Mouse (Mus musculus): Measurements from ENCODE around the gene Krtcap2.

Gene Krtcap2

DNA sequence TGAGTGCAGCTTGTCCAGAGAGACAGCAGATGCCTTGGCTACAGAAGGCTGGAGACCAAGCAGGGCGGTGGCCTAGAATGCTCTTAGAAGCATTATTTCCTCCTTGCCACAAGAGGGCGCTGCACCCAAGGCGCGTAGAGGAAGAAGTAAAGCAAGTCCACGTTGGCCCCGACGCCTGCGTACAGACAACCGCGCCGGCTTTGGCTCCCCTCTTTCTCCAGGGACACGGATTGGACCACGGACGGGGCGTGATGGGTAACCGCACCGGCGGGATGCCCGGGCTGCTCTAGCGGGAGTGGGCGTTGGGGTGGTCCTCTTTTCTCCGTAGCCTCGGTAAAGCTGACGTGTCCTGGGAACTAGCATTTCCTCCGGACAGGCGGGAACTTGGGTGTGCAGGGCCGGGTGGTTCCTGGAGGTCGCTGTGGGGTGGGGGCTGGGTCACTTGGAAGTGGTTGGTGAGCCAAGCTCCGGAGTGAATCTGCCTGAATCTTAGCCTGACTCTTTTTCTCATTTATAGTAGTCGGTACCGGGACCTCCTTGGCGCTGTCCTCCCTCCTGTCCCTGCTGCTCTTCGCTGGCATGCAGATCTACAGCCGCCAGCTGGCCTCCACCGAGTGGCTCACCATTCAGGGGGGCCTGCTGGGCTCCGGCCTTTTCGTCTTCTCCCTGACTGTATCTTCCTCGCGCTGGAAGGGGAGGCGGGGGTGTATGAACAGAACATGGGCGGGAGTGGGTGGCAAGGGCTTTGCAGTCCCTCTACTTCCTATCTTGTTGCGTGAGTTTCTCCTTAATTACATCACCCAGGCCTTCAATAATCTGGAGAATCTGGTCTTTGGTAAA is 715 bp downstream of the Krtcap2 start, which contains the start of gene Trim46:
Gene Trim46 (minus strand): TSS at position 49 of the 840 bp plus-strand sequence.
- peak; percentile 96 for DNase-seq (ENCODE audit: low read depth, low spot score)

DNA sequence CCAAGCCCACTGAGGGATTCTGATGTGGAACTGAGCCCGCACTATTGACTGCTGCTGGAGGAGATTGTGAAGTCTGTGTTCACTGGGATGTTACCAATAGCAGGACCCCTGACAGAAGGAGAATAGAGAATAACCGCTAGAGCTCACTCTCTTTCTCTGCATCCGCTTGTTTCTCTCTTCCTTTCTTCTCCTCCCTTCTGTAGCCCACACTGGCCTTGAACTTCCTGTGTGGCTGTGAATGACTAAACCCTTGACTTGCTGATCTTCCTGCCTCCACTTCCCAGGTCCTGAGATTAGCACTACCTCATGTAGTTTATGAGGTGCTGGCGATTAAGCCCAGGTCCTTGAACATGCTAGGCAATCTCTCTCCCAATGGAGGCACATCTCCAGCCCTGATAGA is 1.7 kb downstream of the Krtcap2 start:
- no peak for DNase-seq (ENCODE audit: low read depth, low spot score)

DNA sequence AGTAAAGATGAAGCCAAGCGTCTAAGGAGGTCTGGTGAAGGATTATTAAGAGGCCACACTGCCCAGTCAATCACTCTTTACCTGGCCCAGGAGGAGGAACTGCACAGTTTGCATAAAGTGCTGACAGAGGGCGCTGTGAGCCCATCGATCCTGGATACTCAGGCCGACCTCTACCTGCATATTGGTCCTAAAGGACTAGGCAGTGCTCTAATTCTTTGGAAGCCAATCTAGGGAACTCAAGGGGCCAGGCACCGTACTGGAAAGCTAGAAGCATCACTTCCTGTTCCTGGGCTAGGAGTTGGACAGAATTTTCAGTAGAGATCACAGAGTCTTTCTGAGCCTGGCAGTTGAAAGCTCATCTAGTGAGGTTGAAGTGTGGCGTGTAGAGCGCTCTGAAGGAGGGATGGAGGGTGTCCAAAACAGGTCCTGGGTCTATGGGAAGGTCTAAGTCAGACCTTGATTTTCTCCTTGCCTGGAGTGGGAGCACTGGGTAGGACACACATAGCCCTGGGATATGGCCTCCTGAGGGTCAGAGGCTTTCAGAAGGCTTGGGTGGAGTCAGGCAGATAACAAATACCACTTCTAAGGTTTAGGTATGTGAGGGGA is 4.8 kb downstream of the Krtcap2 start:
- DNase-seq (ENCODE audit: low read depth, low spot score): peak; percentile 70

DNA sequence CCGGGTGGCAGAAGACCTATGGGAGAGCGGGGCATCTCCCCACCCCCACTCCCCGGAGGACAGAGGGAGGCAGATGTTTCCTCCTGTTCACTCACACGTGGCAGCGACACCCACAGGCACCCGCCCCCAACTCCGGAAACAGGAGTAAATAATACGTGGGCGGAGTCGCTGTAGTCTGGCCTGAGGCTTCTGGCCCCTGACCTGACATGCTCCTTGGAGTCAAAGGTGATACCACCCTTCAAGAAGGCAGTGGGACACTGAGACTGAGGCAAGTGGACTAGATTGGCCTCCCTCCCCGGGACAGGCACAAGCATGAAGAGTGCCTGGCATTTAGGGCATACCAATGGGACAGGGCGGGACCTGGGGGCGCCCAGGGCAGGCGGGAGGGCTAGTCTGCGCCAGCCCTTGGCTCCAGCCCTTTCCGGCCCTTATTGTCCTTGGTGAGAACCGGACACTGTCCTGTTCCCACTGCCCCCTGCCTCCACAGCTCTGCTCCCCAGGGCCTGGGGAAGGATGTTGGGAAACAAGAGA is 5.7 kb downstream of the Krtcap2 start:
- DNase-seq (ENCODE audit: low read depth, low spot score): peak; percentile 77

DNA sequence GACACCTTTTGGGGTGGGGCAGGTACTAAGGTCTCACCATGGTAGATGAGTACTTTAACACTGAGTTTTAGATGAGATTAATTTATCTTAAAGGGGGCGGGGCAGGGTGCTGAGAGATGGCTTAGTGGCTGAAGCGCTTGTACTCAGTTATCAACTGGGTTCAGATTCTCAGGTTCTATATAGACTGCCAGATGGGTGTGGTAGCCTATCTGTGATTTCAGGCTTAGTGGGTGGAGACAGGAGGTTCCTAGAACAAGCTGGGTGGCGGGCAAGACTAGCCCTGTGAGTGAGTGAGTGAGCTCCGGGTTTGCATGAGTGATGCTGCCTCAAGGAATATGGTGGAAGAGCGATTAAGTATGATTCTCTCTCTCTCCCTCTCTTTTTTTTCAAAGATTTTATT is 9.2 kb downstream of the Krtcap2 start:
- DNase-seq (ENCODE audit: low read depth, low spot score): no peak

DNA sequence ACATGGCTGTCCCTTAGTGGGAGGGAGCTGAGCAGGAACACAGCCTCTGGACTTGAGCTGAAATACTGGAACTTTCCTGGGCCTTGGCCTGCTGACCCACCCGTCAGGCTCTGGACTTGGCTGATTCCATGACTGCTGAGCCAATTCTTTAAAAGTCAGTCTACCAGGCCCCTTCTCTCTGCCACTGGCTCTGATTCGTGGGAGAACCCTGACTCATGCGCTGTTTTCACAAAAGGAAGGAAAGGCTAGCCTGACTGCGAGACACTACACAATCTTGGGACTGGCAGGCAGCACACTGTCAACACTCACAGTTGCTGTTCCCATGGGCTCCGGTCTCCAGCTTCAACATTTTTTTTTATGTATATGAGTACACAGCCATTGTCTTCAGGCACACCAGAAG is 10.4 kb downstream of the Krtcap2 start:
- DNase-seq (ENCODE audit: low read depth, low spot score): no peak

DNA sequence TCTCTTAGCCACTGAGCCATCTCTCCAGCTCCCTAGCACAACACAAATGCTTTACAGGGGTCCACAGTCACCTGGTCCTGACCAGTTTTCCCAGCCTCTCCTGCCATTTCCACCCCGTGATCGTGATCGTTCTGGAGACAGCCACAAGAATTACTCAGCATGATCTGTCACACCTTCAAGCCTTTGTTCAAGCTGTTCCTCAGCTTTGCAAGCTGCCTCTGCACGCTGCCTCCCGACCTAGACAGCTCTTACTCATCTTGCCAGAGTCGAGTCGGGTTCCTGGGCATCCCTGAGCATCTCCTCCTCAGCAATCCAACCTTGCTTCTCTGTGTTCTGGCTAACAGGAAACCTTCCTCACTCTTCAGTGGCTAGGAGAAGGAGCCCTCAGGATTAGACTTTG is 13.3 kb downstream of the Krtcap2 start, which contains the start of gene Dpm3:
Gene Dpm3 (plus strand): TSS at position 283 of the 400 bp plus-strand sequence.
- DNase-seq (ENCODE audit: low read depth, low spot score): peak; percentile 30

DNA sequence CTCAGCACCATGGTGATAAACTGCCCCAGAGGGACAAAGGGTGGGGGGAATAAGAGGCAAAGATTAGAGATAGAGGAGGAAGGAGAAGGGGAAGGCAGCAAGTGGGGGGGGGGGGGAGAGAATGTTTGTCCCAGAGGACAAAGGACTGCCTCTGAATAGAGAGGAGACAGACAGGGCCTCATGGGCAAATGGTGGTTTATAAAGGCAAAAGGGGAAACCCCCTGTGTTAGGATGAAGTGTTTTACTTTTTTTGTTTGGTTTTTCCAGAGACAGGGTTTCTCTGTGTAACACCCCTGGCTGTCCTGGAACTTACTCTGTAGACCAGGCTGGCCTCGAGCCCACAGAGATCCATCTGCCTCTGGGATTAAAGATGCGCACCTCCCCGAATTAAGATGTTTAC is 14.4 kb downstream of the Krtcap2 start:
- DNase-seq (ENCODE audit: low read depth, low spot score): no peak

DNA sequence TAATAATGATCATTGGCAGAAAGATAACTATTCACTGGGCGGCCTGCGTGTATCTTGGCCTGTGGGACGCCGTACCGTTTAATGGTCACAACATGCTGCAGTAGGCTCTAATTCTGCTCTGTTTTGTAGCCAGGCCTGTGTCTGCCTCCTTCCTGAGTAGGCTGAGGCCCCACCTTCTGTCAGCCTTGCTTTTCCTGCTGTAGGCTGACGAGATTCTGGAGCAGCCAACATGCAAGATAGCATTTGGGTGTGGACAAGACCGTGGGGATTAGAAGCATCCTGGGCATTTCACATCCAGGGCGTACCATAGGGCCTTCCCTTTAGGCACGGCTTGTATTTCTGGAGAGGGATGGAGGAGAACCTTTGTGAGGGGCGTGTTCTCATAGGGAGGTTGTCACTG is 16.7 kb downstream of the Krtcap2 start:
- DNase-seq (ENCODE audit: low read depth, low spot score): no peak

DNA sequence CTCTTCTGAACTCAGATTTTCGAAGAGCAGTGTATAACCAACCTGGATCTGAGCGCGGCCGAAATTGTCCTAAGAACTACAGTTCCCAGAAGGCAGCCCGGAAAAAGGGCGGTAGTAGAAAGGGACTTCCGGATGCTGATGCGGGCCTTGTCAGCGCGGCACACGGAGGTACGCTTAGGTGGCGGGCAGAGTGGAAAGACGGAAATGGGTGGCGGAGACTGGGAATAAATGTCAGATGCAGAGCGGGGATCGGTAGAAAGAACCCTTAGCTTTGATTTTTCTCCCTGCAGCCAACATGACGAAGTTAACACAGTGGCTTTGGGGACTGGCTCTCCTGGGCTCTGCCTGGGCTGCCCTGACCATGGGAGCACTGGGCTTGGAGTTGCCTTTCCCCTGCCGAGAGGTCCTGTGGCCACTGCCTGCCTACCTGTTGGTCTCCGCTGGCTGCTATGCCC is 20.7 kb downstream of the Krtcap2 start:
- peak; percentile 88 for DNase-seq (ENCODE audit: low read depth, low spot score)

DNA sequence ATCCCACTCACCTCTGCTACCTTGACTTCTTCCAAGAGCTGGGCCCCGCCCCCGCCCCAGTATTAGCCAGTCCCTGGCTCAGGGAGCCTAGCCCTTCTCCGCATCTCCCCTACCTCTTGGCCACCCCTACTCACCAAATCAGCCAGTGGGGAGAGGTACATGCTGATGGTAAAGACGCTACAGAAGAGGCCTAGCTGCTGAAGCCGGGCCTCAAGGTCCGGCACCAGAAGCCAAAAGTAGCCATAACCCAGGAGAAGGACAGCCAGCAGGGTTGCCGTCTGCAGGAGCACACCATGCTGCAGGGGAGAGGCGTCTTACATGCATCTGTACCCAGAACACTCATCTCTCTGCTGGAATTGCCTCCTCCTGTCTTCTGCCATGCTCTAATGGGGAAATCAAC is 23.1 kb downstream of the Krtcap2 start:
- DNase-seq (ENCODE audit: low read depth, low spot score): no peak

DNA sequence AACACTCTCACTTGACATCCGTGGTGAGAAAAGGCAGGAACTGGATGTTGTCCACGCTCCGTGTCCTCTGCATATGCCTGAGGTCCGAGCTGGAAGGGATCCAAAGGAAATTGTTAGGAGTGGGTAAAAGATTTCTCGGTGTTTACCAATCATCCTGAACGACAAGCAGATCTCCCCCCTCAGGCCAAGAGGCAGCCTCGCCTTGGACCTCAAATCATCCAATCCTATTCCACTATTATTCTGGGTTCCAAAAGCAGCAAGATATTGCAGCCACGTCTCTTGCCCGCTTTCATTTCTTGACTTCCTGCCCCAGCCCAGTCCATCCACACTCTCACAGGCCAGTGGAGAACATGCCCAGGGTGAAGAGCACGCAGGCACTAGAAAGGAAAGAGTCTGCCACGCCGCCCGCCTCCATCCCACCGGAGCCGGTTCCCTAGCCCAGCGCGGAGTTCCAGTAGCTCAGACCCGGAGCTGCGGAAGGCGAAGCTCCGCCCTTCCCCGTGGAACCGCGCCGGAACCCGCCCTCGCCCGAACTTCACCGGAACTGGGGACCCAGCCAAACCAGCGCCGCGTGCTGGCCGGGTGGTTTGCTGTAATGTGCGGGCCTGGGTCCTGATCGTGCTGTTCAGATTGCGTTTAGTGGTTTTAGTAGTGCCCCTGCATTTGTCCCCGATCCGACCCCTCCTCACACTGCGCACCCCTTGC is 24.4 kb downstream of the Krtcap2 start, which contains the start of gene Slc50a1:
Gene Slc50a1 (minus strand): TSS at position 520 of the 705 bp plus-strand sequence.
- no peak for DNase-seq (ENCODE audit: low read depth, low spot score)

DNA sequence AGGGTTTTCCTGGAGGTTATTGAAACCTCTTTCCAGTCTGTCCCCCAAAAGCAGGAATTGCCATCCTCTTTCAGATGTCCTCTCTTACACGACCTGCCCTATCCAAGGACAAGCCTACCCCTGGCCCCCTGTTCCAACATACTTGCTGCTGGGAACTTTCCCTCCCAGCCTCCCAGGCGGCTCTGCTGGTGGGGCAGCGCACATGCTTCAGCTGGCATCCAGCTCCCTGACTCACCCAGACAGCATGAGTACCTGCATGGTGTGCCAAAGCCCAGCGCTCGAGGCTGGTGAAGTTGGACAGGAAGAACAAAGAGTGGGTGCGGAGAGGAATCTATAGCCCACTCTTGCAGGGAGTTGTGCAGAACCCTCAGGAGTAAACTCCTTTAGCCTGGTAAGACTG is 25.1 kb downstream of the Krtcap2 start:
- no peak for DNase-seq (ENCODE audit: low read depth, low spot score)

DNA sequence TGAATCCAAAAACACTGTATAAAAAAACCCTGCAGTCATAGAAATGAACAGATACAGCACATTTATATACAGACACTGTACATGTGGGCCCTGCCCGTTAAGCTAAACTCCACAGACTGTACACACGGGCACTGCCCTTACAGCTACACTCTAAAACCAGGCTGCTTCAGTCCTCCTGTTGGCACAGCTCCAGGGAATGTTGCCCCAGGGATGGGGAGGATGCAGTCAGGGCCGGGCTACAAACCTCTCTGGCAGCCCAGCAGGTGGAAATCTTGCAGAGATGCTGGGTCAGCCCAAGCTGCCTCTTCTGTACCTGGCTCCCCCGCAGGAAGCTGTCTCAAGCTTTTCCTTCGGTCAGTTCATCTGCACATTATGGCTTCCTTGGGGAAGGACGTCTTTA is 26.0 kb downstream of the Krtcap2 start:
- no peak for DNase-seq (ENCODE audit: low read depth, low spot score)

DNA sequence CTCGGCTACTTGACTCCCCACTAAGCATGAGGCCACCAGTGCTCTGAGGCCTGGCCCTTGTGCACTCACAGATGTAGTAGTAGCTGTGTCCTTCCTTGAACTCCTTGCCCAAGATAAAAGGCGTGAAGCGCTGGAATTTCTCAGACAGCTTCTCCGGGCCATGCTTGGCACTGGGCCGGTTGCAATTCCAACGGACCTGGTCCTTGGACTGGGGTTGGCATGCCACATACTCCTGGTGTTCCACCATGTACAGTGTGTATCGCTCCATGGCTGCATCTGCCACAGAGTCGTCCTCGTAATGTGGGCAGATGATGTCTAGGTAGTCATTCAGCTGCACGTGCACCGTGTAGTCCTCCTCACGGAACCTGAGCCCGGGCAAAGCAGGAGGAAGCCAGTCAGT is 30.3 kb downstream of the Krtcap2 start:
- no peak for DNase-seq (ENCODE audit: low read depth, low spot score)

DNA sequence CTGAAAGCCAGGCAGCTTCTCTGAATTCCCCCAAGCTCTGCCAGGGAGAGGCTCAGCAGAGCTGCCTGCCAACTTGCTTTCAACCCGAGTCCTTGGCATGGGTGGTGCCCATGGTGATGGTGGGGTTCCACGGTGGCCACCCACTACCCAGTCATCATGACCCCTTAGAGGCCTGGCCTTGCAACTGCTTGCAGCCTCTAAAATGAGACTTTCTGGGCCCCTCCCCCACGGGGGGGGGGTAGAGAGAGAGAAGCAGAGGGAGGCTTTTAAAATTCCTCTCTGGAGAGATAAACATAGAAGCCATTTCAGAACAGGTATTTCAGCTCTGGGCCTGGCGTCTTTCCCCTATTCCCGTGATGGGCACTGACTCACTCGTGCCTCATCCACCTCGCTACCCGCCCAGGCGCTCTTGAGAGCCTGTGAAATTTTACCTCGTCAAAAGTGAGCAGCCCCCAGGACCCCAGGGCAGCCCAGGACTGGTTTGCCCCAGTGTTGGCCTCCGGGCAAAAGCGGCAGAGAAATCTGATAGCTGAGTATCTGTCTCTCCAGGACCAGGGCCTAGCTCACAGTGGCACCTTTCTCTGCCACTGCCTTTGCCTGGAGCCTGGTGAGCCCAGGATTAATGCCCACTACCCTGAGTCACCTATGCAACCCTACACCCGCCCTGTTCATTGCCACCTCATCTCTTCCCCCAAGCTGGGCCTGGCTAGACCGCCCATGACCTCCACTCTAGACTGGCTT is 31.7 kb downstream of the Krtcap2 start:
- DNase-seq (ENCODE audit: low read depth, low spot score): no peak

DNA sequence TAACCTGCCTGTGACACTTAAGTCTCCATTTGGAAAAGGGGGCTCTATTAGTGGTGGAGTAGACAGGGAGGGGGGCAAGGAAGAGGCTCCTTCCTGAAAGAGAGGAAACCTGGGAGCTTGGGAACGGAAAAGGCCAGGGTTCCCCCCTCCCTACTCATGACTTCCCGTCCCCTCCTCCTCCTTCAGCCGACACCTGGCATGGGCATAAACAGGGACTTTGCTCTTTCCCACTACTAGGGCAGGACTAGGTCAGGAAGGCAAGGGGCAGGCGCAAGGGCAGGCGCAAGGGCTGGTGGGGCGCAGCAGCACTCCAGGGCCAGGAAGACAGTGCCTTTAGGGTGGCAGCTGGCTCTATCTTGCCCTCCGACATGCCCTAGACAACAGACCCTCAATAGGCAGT is 32.3 kb downstream of the Krtcap2 start:
- no peak for DNase-seq (ENCODE audit: low read depth, low spot score)

DNA sequence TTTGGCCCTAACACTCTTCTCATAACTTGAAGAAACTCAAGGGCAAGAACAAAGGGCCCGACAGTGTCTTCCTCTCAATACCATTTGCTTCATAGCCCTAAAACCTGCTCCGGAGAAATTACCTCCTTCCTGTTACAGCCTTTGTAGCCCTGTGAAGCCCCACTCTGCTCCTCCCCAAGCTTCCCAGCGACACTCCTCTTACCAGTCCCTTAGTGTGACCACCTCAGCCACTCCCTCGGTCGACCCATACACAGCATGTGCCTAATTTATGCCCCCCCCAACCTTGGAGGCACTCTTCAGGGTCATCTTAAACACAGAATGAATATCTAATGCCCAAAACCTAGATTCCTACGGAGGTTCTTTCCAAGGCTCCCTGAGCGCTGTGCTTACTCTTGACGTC is 32.9 kb downstream of the Krtcap2 start:
- DNase-seq (ENCODE audit: low read depth, low spot score): no peak

DNA sequence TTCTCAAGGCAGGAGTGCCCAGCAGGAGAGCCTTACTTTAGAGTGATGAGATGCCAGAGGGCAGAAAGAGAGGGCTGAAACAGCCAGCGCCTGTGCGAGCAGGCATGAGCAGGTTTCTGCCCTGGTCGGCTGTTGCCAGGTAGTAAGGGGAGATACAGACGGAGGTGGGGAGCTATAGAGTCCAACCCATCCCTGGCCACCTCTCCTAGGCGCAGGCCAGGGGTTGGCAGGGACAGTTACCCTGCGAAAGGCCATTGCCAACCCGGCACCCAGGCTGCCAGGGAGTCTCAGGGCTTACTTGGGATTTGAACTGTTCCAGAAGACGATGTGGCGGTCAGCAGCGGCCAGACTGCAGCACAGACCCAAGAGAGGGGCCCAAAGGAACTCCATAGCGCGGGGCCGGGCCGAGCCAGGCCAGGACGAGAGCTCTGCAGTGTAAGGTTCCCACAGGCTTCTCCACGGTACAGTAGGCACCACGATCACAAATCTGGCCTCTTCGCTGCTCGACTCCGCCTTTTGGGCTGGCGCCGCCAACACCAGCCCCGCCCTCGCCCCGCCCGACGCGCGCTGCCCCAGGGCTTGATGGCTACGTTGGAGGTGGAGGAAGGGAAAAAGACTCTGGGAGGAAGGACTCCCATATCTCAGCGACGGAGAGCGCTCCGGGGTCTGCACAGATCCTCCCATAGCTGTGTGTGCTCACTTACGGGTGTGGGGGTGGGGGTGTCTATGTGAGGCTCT is 33.6 kb downstream of the Krtcap2 start:
- peak; percentile 85 for DNase-seq (ENCODE audit: low read depth, low spot score)

DNA sequence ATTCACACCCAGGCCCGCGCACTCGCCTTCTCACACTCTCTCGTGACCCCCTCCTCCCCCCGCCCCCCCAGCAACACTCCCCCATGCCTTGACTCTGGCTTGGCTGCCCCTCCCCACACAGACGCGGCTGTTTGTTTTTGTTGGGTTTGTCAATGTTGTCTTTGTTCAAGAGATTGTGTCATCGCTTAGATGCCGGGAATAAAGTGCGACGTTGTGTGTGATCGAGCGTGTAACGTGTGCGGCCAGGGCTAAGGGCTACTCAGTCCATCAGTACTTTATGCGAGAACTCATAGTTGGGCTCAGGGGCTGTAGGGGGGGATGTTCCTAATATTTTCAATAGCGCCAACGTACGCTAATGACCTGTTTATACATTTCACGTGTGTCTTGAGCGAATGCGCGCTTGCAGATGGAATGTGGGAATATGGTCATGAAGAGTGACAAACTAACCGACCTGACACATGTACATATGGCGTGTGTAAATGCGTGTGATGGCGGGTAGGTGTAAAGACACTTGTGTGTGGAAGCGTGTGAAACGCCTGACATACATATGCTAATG is 34.4 kb downstream of the Krtcap2 start:
- DNase-seq (ENCODE audit: low read depth, low spot score): no peak

All from R1 (cell line).